Mouse (Mus musculus): ENCODE data around the gene Pds5a. TPM values are rescaled to one million over a fixed set of nuclear protein-coding genes. Genes with fewer than 3 reads are reported as not detected.

Gene Pds5a
- total RNA-seq (2014; rRNA removed): 84.2 and 87.5 TPM in 2 replicates
- 15.5 and 23.0 TPM in 2 replicates for polyA plus RNA-seq (2015; fragmentation: Nextera tagmentation; extraction: Ambion mirVana)

GRCm38 (mm10) chr5:65697836-65698758, at the start of gene Pds5a:
Gene Pds5a, minus strand, starts transcription at chr5:65698273.
- Histone ChIP-seq H3K36me3 (ENCODE audit: insufficient read depth) (0 out of 2 replicates have a peak, but pooled peaks cover 2% of the 10 kb centered on the region), H3K9ac (peak within 1 kb of the TSS; percentile 85), H3K4me3 (ENCODE audit: low read depth, low read length) (peak within 1 kb of the TSS; percentile 94), H3K27ac (ENCODE audit: low read depth, low read length) (peak within 1 kb of the TSS; percentile 90), H3K4me2 (ENCODE audit: low read depth) (peak within 1 kb of the TSS; percentile 67), H3K27me3 (ENCODE audit: insufficient read depth, low read length) (no peaks in the 10 kb centered on the region), H3K4me1 (ENCODE audit: insufficient read depth) (peaks cover 11% of the 10 kb centered on the region), H3K9me3 (ENCODE audit: low read length) (no peaks in the 10 kb centered on the region)
- peak; percentile 93 for ATAC-seq
- under 1% methylated on average over 52 of the region's 140 CpGs for WGBS
- TF ChIP-seq CTCF (IDR thresholded peaks at IDR 0.05; ENCODE audit: low read depth): peak; percentile 46
- peak; percentile 93 for DNase-seq

GRCm38 (mm10) chr5:65746908-65747307, 48.8 kb upstream of the Pds5a start:
- no peak for TF ChIP-seq CTCF (IDR thresholded peaks at IDR 0.05; ENCODE audit: low read depth)

GRCm38 (mm10) chr5:65739366-65739765, 41.3 kb upstream of the Pds5a start:
- Histone ChIP-seq H3K36me3 (ENCODE audit: insufficient read depth) (no peaks in the 10 kb centered on the region), H3K4me2 (ENCODE audit: low read depth) (no peak overlapping the region), H3K4me1 (ENCODE audit: insufficient read depth) (no peaks in the 10 kb centered on the region), H3K9ac (no peak overlapping the region), H3K27me3 (ENCODE audit: insufficient read depth, low read length) (no peaks in the 10 kb centered on the region), H3K9me3 (ENCODE audit: low read length) (no peaks in the 10 kb centered on the region), H3K27ac (ENCODE audit: low read depth, low read length) (no peak overlapping the region), H3K4me3 (ENCODE audit: low read depth, low read length) (no peak overlapping the region)
- DNase-seq (no peak), ATAC-seq (no peak)
- TF ChIP-seq CTCF (IDR thresholded peaks at IDR 0.05; ENCODE audit: low read depth): no peak
- 94% methylated on average over 3 of the region's 3 CpGs for WGBS

More at GRCm38 (mm10) chr5:65746908-65747307, 48.8 kb upstream of the Pds5a start:
- Histone ChIP-seq H3K36me3 (ENCODE audit: insufficient read depth) (no peaks in the 10 kb centered on the region), H3K4me1 (ENCODE audit: insufficient read depth) (no peaks in the 10 kb centered on the region), H3K4me3 (ENCODE audit: low read depth, low read length) (no peak overlapping the region), H3K9ac (no peak overlapping the region), H3K9me3 (ENCODE audit: low read length) (no peaks in the 10 kb centered on the region), H3K4me2 (ENCODE audit: low read depth) (no peak overlapping the region), H3K27ac (ENCODE audit: low read depth, low read length) (no peak overlapping the region), H3K27me3 (ENCODE audit: insufficient read depth, low read length) (no peaks in the 10 kb centered on the region)
- DNase-seq: no peak
- 84% methylated on average over 5 of the region's 5 CpGs for WGBS
- no peak for ATAC-seq

- H3K4me1 ChIP-seq (ENCODE audit: insufficient read depth): no peaks in the 10 kb centered on the region
- TF ChIP-seq CTCF (IDR thresholded peaks at IDR 0.05; ENCODE audit: low read depth): no peak
- no peak overlapping the region for H3K4me2 ChIP-seq (ENCODE audit: low read depth)
- no peaks in the 10 kb centered on the region for H3K36me3 ChIP-seq (ENCODE audit: insufficient read depth)
- H3K27me3 ChIP-seq (ENCODE audit: insufficient read depth, low read length): no peaks in the 10 kb centered on the region
- no peak for ATAC-seq
- DNase-seq: no peak
- H3K9me3 ChIP-seq (ENCODE audit: low read length): no peaks in the 10 kb centered on the region
- WGBS: 78% methylated on average over 2 of the region's 2 CpGs
- no peak overlapping the region for H3K27ac ChIP-seq (ENCODE audit: low read depth, low read length)
- no peak overlapping the region for H3K4me3 ChIP-seq (ENCODE audit: low read depth, low read length)
- H3K9ac ChIP-seq: no peak overlapping the region
Measured at GRCm38 (mm10) chr5:65735601-65736000, 37.5 kb upstream of the Pds5a start.

- ATAC-seq: no peak
- Histone ChIP-seq H3K27me3 (ENCODE audit: insufficient read depth, low read length) (no peaks in the 10 kb centered on the region), H3K4me1 (ENCODE audit: insufficient read depth) (no peaks in the 10 kb centered on the region), H3K4me2 (ENCODE audit: low read depth) (no peak overlapping the region), H3K36me3 (ENCODE audit: insufficient read depth) (no peaks in the 10 kb centered on the region), H3K9me3 (ENCODE audit: low read length) (no peaks in the 10 kb centered on the region), H3K9ac (no peak overlapping the region), H3K27ac (ENCODE audit: low read depth, low read length) (no peak overlapping the region), H3K4me3 (ENCODE audit: low read depth, low read length) (no peak overlapping the region)
- no peak for TF ChIP-seq CTCF (IDR thresholded peaks at IDR 0.05; ENCODE audit: low read depth)
- no peak for DNase-seq
- WGBS: 47% methylated on average over 9 of the region's 9 CpGs
Measured at GRCm38 (mm10) chr5:65731173-65732007, 33.3 kb upstream of the Pds5a start.

GRCm38 (mm10) chr5:65724311-65725054, 26.4 kb upstream of the Pds5a start:
- 2% methylated on average over 23 of the region's 23 CpGs for WGBS
- Histone ChIP-seq H3K36me3 (ENCODE audit: insufficient read depth) (no peaks in the 10 kb centered on the region), H3K27ac (ENCODE audit: low read depth, low read length) (peak overlapping the region; percentile 87), H3K9ac (peak overlapping the region; percentile 52), H3K4me2 (ENCODE audit: low read depth) (peak overlapping the region; percentile 61), H3K4me1 (ENCODE audit: insufficient read depth) (no peaks in the 10 kb centered on the region), H3K9me3 (ENCODE audit: low read length) (no peaks in the 10 kb centered on the region), H3K27me3 (ENCODE audit: insufficient read depth, low read length) (no peaks in the 10 kb centered on the region), H3K4me3 (ENCODE audit: low read depth, low read length) (peak overlapping the region; percentile 39)
- DNase-seq (peak; percentile 73), ATAC-seq (peak; percentile 92)
- TF ChIP-seq CTCF (IDR thresholded peaks at IDR 0.05; ENCODE audit: low read depth): peak; percentile 59

Data from forebrain, postnatal 0 days (tissue).